Mouse (Mus musculus) adrenal gland (tissue): ENCODE measurements around the gene Plekhg2.

Experiments
- intact Hi-C: fragments of 180-260 bp; cut with DNase I; formaldehyde crosslinking; loops from one replicate; pipeline ENCODE4 v1.15.1; 2025

Gene Plekhg2

DNA sequence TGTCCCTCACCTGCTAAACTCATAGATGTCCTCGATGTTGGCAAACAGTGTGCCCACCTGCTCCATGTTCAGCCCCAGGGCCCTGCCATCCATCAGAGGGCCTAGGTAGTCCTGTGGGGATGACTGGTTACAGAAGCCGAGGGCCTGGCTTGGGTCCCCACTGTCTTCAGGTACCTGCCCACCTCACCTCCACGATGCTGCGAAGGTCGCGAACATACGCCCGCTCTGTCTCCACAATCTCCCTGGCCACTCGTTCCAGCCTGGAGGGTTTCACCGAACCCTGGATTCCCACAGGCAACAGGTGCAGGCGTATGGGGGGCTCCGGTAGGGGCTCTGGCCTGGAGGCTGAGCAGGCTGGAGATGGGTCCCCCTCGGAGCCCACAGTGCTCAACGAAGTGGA, 2.3 kb downstream of the Plekhg2 start:
- intact Hi-C loops = no loop called here

DNA sequence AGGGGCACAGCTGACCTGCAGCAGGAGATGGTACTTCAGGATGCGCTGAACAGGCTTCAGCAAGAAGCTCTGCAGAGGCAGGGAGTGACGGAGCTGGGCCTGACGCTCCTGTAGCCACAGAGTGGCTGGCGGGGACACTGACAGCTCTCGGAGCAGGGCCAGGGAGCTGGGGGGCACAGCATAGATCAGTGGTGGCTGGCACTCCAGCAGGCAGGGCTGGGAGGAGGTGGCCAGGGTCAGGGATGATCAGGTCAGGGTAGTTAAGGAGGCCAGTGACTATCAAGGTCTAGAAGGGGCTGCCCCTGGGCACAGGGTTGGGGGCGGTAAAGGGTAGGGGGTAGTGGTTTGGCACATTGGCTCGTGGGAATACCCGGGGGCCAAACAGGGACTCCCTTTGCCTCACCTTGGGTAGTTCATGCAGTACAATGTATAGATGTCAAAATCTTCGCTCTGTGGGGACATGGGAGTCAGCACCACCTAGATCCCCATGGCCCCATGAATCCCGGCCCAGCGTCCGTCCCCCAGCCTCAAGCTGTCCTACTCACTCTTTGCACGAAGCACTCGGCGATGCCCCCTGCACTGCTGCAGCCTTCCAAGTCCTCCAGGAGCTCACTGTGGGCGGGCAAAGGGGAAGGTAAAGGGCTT, 4.0 kb downstream of the Plekhg2 start:
- intact Hi-C loops = no loop called here

DNA sequence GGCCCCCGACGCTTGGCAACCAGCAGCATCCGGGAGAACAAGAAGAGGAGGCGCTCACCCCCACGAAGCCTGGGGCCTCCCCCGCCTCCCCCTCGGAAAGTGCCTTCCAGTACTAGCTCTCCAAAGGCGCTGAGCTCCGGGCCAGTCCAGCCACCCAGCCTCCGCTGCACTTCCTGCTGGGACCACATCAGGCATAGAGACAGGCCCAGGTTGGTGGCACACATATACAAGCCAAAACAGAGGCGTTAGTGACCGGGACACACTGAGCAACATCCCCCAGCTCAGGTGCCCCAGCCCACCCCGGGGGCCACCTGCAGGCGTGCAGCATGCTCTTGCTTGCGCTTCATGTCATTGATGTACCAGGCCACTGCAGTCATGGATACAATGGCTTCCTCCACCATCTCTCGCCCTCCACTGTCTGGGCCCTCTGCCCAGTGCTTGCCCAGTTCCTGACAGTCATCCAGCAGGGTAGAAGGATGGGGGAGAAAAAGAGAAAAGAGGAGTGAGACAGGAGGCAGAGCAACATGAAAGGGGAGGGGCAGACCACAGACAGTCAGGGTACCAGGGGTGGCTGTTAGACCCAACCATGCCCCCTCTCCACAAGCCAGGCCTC, 4.6 kb downstream of the Plekhg2 start:
- intact Hi-C loops = no loop called here

DNA sequence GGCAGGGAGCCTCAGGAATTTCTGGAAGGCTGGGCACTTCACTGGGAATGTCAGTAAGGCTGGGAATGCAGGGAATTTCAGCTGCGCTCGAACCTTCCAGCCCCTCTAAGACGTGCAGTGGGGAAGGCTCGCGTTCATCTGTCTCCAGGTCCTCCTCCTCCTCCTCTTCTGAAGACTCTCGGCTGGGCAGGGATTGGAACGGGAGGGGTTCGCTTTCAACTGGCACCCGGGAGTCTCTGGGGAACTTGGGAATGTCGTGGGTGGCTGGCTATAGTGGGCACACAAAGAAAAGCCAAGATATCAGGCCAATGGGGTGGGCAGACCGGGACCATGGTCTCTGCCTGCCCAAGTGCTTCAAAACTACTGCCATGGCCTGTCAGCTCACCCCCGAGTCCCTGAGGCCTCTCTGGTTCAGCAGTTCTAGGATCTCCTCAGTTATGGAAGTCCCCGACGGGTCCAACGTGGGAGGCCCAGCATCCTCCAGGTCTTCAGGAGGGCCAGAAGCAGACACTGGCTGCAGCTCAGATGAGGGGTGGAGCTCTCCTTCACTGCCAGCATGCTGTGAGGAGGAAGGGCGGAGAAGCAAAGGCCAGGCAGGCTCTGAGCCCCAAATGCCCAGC, 9.8 kb downstream of the Plekhg2 start:
- intact Hi-C loops = no loop called here

DNA sequence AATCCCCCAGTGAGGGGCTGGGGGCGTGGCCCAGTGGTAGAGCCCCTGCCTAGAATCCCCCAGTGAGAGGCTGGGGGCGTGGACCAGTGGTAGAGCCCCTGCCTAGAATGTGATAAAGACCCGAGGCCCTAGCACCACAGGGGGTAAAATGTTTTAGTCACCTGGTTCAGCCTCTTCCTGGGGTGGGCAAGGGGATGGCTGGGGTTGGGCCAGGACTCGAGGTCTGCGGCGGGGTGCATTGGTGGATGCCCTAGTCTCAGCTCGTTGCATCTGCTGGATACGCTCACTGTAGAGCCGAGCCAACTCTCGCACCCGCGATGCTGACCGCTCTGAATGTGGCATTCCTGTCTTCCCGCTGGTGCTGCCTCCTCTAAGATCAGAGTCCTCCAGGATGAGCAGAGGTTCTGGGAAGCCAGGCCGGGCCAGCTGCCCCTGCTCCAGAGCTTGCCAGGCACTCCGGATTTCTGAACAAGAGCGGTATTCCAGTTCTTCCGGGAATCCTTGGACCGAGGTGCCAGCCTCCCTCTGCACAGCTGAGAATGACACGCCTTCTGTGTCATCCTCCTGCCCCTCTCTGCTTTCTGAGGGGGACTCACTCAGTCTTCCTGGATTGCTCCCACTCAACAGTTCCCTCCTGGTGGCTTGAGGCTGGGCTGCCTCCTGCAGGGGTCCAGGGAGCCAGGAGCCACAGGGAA, 10.6 kb downstream of the Plekhg2 start:
- intact Hi-C loops = no loop called here

DNA sequence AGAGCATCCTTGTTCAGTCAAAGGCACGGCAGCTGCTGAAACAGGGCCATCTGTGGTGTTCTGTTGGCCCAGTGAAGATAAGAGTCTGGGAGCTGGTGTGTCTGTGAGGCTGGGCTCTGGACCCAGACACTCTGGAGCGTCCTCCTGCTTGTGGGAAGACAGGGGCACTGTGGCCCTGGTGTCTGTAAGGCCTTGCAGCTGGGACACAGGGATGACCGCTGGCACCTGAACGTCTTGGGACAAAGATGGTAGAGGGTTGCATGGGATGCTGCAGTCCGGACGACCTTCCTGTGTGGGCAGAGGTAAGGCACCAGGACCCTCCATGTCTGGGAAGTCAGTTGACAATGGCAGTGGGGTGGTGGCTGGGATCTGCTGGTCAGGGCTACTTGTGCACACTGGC, 12.1 kb downstream of the Plekhg2 start:
- intact Hi-C loops = no loop called here

DNA sequence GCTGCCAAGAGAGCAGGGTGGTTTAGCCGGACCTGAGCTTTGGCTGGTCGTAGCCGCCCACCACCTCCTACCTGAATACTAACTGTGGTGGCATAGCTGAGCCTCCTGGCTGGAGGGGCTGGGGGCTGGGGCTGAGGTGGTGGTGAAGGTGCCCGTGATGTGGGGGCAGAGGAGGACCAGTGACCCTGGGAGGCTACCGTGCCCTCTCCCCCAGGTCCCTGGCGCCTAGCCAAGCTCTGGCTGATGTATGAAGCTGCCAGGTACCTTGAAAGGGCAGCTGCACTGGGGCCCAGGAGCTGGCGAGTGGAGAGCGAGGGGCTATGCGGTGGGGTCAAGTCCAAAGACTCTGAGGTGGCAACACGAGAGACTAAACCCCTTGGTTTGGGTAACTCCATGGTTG, 12.5 kb downstream of the Plekhg2 start:
- intact Hi-C loops = no loop called here

DNA sequence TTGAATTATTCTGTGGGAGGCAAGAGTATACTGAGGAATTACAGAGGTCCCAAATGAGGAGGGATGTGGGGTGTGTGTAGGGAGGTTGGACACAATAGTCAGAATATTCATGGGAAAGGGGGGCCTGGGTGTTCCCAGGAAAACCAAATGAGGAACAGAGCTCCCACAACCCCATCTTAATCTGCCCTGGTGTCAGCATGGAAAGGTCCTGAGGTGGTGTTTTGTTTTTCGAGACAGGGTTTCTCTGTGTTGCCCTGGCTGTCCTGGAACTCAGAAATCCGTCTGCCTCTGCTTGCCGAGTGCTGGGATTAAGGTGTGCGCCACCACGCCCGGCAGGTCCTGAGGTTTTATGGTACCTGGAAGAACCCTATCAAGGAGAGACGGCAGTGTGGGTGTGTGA, 14.0 kb downstream of the Plekhg2 start:
- intact Hi-C loops = no loop called here

DNA sequence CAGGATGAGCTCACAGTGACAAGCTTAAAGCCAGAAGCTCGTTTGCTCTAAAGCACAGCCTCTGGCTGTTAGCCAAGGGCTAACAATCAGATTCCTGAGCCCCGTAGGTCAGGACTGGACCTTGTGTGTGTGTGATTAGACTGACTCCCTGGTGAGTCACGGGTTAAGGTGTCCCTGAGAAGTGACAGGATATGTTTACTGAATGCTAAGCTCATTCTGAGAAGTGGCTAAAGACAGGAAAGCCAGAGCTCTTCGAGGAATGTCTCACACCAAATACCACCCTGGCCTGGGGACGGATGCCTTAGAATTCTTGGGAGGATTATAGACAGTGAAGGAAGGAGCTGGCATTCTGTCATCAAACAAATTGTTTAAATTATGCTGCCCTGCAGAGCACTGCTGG, 14.4 kb downstream of the Plekhg2 start:
- intact Hi-C loops = no loop called here

DNA sequence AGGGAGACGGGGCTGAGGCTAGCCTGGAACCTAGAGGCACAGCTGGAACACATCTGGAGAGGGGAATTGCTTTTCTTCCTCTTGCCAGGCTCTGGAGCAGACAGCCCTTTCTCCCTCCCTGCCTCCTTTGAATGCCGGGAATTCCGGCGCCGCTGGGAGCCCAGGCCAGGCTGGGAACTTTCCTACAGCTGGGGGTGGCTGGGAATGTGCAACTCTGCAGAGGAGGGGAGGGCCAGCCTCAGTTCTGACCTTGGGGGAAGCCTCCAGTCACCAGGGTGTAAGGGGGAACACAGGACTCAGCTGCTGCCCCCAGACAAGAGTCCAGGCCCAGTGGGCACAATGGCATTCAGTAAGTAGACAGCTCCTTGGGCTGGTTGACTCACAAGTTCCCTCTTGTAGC, 15.4 kb downstream of the Plekhg2 start:
- intact Hi-C loops = no loop called here

DNA sequence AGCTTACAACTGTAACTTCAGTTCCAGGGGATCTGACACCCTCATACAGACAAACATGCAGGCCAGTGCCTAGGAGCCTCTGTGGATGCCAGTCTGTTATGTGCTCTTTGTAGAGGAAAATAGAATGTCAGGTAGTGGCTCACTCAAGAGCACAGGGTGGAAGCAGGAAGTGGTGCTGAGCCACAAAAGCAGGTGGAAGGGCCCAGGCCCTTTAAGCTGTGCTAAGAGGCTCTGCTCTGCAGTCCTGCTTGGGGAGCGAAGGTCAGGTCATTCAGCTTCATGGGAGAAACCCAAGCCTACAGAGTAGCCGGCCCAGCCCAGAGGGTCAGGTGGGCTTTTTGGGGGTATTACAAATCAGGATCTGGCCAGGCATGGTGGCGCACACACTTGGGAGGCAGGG, 17.2 kb downstream of the Plekhg2 start:
- intact Hi-C loops = no loop called here

DNA sequence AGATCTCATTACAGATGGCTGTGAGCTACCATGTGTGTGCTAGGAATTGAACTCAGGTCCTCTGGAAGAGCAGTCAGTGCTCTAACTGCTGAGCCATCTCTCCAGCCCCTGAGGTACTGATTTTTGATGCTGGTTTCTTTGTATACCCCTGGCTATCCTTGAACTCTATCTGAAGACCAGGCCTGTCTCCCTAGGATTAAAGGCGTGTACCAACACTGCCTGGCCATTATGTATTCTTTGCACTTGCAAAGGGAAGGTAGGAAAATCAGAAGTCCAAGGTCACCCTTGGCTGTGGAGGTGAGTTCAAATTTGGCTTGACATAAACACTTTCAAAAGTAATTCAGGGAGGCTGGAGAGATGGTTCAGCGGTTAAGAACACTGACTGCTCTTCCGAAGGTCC, 17.8 kb downstream of the Plekhg2 start:
- intact Hi-C loops = no loop called here

DNA sequence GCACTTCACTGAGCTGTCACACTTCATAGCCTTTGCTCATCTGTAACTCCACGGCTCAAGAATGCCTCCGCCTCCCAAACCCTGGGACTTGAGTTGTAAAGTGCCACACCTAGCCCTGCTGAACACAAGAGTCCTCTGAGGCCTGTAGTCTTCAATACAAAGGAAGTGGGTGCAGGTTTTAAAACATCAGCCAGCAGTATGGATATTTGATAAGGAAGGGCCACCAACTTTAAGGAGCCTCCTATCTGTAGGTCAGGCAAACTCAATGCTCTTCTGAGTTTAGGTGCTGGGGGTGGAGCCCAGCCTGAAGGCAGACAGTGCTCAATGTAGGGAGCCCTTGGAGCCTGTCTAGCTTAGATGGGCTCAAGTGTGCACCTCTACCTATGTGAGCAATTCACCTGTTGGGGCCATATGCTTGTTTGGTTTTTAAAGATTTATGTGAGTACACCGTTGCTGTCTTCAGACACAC, 18.3 kb downstream of the Plekhg2 start:
- intact Hi-C loops = no loop called here

DNA sequence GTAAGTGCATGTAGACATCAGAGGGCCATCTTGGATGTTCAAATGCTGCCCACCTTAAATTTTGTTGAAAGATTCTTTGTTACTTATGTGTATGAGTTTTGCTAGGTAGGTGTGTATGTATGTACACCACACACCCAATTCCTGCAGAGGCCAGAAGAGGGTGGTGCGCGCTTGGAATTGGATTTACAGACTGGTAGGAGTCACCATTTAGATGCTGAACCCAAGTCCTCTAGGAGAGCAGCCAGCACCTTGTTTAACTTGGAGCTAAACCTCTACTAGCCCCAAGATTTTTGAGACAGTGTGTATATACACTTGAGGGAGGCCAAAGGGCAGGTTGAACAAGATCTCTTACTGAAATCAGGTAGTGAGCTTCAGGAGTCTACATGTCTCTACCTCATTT, 19.1 kb downstream of the Plekhg2 start:
- intact Hi-C loops = no loop called here

DNA sequence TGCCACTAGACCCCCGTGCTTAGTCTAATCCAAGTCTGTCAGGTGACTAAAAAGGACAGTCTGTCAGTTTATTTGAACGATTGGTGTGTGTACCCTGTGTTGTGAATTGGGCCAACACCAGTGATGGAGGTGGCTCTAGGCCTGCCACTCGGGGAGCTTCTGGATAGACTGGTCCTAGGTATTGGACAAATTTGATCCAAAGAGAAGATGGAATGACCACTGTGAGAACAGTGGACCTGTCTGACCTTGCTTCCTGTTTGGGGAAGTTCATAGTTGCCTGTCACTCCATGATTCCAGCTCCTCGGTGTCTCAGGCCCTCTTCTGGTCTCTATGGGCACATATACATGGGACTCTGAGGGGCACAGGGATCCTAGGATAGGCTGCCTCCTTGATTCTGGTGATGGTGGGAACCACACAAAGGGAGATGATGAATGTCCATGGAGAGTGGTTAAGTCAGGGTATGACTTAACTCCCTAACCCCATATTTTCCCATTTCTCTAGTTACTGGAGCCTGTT, 20.7 kb downstream of the Plekhg2 start:
- intact Hi-C loops = no loop called here

DNA sequence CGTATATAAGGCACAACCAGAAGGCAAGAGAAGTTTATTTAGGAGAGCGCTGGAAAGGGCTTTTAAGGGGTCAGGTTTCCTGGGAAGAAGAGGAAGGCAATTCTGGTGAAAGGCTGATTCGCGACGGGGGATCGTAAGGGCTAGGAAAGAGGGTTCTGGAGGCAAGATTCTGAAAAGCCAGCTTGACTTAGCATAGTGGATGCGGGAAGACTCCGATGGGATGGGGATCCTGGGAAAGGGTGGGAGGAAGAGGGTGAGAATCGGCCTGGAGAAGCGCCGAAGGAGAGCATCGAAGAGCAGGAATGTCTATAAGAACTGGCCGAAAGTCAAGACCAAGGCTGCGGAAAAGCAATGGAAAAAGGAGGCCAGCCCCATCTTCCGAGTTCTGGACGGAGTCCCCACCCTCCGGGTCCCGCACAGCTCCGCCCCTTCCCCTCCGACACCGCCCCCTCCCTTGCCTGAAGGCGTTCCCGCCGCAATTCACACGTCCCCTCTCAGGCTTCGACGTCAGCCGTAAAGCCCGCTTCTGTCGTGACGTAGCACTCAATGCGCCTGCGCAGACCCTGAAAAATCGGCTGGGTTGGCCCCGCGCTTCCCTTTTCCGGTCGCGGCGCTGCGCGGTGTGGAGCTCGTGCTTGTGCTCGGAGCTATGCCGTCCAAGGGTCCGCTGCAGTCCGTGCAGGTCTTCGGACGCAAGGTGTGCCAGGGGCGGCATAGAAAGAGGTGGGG, 22.1 kb downstream of the Plekhg2 start, which contains the start of gene Rps16:
TSS of gene Rps16 (plus strand) at position 498 of the 729 bp plus-strand sequence.
- intact Hi-C loops = no loop called here

DNA sequence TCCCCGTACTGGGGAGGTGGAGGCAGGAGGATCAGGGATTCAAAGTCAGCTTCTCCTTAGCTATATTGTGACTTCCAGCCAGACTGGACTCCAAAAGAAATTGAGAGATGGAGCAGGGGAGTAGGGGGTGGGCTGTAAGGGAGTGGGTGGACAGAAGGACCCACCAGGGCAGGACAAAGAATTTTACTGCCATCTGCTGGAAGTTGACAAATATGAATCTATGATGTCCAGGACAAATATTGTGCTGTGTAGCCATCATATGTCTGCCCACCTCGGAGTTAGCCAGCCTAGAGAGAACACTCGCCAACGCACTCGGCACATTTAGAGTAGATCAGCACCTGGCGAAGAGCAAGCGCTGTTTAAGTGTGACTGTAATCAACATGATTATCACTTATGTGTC, 23.8 kb downstream of the Plekhg2 start:
- intact Hi-C loops = no loop called here

DNA sequence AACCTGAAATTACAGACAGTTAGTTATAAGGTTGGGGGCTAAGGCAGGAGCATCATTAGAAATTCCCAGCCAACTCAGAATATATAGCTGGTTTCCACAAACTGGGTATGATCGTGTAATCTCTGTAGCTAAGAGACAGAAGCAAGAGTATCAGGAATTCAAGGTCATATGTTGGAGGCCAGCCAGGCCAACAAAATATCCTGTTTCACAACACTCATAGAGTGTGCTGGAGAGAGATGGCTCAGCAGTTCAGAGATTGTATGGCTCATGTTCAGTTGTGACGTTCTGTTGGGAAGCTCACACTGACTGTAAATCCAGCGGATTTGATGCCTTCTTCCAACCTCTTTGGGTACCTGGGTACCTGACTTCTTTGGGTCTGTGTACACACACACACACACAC, 24.7 kb downstream of the Plekhg2 start:
- intact Hi-C loops = no loop called here

DNA sequence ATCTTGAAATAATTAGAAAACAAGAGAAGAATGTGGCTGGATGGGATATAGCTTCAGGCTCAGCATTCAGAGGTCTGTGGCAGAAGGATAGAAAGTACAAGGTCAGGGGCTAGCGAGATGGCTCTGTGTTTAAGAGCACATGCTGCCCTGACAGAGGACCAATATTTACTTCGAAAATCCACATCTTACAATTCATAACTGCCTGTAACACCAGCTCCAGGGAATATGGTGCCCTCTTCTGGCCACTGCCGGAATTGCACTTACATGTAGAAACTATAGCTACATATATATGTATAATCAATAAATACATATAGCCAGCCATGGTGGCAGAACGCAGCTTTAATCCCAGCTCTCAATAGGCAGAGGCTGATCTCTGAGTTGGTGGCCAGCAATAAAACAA, 27.8 kb downstream of the Plekhg2 start:
- intact Hi-C loops = no loop called here

DNA sequence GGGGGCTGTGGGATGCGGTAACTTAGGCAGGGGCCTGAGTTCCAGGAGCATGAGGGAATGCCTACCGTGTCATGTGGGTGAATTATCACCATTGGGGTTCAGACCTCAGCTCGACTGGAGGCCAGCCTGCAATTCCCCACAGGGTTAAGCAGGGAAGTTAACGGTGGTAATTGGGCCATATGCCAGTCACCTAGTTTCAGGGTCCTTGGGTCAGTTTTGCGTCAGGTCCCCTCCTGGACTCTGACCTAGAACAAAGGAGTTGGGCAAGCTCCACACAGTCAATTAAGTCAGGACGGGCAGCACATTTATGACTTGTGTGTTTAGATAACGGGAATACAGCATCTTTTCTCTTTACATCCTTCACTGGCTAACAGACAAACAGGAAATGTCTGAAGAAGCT, 31.0 kb downstream of the Plekhg2 start:
- intact Hi-C loops = no loop called here

DNA sequence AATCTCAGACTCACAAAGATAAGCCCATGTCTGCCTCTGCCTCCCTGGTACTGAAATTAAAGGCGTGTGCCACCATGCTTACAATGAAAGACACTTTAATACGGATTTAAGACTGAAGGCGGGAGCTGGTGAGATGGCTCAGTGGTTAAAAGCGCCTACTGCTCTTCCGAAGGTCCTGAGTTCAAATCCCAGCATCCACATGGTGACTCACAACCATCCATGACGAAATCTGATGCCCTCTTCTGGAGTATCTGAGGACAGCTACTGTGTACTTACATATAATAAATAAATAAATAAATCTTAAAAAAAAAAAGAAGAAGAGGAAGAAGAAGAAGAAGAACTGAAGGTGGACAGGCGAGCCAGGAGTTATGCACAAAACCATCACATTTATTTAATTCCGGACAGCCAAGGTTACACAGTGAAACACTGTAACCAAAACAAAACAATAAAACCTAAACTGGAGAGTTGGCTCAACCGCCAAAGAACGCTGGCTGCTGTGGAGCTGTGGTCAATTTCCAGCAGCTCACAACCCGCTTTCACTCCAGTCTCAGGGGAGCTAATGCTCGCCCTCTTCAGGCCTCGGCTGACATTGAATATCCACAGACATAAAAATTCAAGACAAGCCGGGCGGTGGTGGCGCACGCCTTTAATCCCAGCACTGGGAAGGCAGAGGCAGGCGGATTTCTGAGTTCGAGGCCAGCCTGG, 33.0 kb downstream of the Plekhg2 start:
- intact Hi-C loops = no loop called here
